Mouse (Mus musculus): ENCODE results near the gene Aqp11.

Gene Aqp11

DNA sequence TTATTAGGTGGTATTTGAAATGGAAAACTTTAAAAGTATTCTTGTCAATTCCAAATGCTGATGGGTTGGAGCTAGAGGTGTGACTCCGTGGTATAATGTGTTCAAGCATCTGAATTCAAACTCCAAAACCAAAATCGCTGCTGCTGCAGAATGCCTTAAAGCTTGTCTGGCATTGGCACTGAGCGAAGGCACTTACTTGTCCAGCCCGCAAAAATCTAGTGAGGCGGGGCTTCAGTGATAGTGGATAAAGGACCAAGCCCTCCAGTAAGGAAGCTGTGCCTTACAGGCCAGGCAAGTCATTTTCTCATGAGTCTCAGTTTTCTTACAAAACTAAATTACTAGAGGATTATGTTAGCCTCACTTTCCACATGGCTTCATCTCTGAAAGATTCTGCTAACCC is 30.3 kb downstream of the Aqp11 start:
- no peak for DNase-seq (ENCODE audit: low spot score in 2 of 2)

DNA sequence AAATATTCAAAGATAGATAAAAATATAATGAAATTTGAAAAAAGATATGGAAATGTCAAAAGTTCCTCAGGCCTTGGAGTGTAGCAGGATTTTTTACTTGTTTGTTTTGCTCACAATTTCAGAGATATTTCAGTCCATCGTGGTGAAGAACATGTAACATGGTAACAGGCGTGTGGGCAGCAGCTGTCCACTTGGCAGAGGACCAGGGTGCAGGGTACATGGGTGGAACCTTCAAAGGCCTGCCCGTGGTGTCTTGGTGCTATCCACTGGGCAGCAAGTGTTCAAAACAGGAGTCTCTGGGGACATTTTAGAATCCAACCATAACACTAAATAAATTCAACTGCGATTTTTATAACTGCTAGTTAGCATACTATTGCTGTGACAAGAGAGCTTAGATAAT is 31.0 kb downstream of the Aqp11 start:
- no peak for DNase-seq (ENCODE audit: low spot score in 2 of 2)

DNA sequence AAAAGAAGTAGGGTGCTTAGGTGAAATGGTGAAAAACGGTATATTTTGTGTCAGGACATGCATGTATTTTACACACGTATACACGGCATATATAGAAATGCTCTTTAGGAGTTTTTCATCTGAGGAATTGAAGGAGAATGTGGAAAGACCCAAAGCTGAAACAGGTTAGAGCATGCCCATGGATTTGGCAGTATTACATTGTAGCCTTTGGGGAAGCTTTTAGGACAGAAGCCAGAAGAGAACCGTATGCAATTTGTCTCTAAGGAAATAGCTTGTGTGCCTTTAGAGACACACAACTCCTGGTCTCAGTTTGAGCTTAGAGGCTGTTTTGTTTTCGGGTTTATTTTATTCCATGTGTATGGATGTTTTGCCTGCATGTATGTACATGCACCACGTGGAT is 37.0 kb downstream of the Aqp11 start:
- DNase-seq (ENCODE audit: low spot score in 2 of 2): no peak

GRCm38 (mm10) chr7:97700173-97700572 is 37.9 kb downstream of the Aqp11 start:
- DNase-seq (ENCODE audit: low spot score in 2 of 2): no peak

- peak; percentile 77 to 92 for DNase-seq (ENCODE audit: low spot score in 2 of 2)
These were observed 41.4 kb downstream of the Aqp11 start, which contains the start of gene Clns1a for GRCm38 (mm10) chr7:97696506-97697254. TSS of gene Clns1a (plus strand) at chr7:97696634.

GRCm38 (mm10) chr7:97696133-97696505 is 42.0 kb downstream of the Aqp11 start:
- DNase-seq (ENCODE audit: low spot score in 2 of 2): peak in 1 of 2 experiments; percentile 44

DNA sequence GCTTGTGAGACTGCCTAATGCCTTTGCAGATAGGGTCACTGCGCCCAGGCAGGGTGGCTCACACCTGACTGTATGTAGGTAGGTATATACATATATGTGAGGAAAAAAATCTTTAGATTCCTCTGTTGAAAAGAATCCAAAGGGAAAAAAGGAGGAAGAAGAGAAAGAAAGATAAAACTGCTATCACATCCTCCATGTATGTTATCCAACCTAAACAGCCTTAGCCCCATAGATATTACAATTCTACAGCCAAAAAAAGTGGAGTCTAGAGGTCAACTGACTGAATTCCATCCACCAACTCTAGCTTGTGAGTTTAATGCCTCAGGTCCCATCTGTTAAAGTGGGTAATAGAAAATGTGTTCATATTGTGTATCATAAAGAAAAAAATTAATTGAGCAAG is 42.6 kb downstream of the Aqp11 start:
- DNase-seq (ENCODE audit: low spot score in 2 of 2): no peak

DNA sequence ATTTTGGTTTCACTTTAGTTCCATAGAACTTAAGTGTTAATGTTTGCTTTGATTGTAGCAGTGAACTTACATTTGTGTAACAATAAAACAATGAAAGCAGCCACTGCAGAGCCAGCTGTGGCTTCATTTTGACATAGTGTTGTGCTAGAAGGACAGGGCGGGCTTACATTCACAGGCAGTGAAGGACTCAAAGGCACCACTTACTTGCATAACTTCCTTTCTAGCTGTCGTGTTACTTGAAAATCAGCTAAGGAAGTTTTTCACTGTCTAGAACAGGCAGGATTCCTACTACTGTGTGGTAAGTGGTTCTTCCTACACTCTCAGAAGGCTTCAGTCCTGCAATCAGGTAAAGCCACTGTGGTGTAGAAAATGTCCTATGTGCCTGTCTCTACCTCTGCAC is 50.3 kb downstream of the Aqp11 start:
- no peak for DNase-seq (ENCODE audit: low spot score in 2 of 2)

GRCm38 (mm10) chr7:97679239-97679638 is 58.9 kb downstream of the Aqp11 start:
- no peak for DNase-seq (ENCODE audit: low spot score in 2 of 2)
